Mouse (Mus musculus) heart, embryonic 16.5 days (tissue): ENCODE data around the gene Scgb1a1. TPM values are rescaled to one million over a fixed set of nuclear protein-coding genes. Genes with fewer than 3 reads are reported as not detected.
"Not testable (repeated sequence)": the region's sequence is repeated elsewhere in the genome, so short reads cannot be mapped to it uniquely, and the experiment has no call there.

Experiments used
- ATAC-seq: fragments of 200-750 bp; cut with Nextera tagmentation; replicated peaks from 2 replicates; pipeline ENCODE4 v1.8.0; 2017; ENCODE audit warnings: moderate number of reproducible peaks; ENCODE audit not compliant: insufficient read depth, low FRiP score; ENCODE audit errors: extremely low read depth
- H3K27ac ChIP-seq: fragments of 300-500 bp; sonication (generic); 2 replicates; pipeline ENCODE4 v1.5.1; 2014; ENCODE audit warnings: mild to moderate bottlenecking, low read length, control low read depth, moderate library complexity
- H3K27me3 ChIP-seq: fragments of 300-500 bp; sonication (generic); 2 replicates; pipeline ENCODE4 v1.6.1; 2014; ENCODE audit warnings: low read length, mixed read lengths; ENCODE audit not compliant: control insufficient read depth, insufficient read depth
- H3K36me3 ChIP-seq: fragments of 300-500 bp; sonication (generic); 2 replicates; pipeline ENCODE4 v1.6.1; 2014; ENCODE audit not compliant: control insufficient read depth, insufficient read depth
- H3K4me1 ChIP-seq: fragments of 300-500 bp; sonication (generic); 2 replicates; pipeline ENCODE4 v1.6.1; 2014; ENCODE audit warnings: low read length, mixed read lengths; ENCODE audit not compliant: control insufficient read depth, insufficient read depth
- H3K4me2 ChIP-seq: fragments of 300-500 bp; sonication (generic); 2 replicates; pipeline ENCODE4 v1.6.1; 2014; ENCODE audit warnings: low read depth, mild to moderate bottlenecking, control low read depth, low read length
- H3K4me3 ChIP-seq: fragments of 300-500 bp; sonication (generic); 2 replicates; pipeline ENCODE4 v1.5.1; 2014; ENCODE audit warnings: mild to moderate bottlenecking, control low read depth, low read length
- H3K9ac ChIP-seq: fragments of 300-500 bp; sonication (generic); 2 replicates; pipeline ENCODE4 v1.6.1; 2014; ENCODE audit warnings: low read length, control low read depth
- H3K9me3 ChIP-seq: fragments of 300-500 bp; sonication (generic); replicated peaks from 2 replicates; pipeline ENCODE4 v1.6.1; 2016; ENCODE audit warnings: low read length; ENCODE audit not compliant: control insufficient read depth
- WGBS: fragments of 180-500 bp; shearing (Covaris S2); extraction: QIAGEN DNeasy Blood & Tissue Kit; methylation state at CpG from one replicate; pipeline ENCODE4 v1.1.7; 2014; 5-methylcytosine and 5-hydroxymethylcytosine counted together
- polyA plus RNA-seq: library from polyadenylated mRNA; unstranded; fragments of >200 nt; fragmentation: Nextera tagmentation; extraction: Ambion mirVana; gene quantifications from 2 replicates; pipeline ENCODE4 v1.2.1, GENCODE M21; 2015

The Scgb1a1 gene
- polyA plus RNA-seq, 1 experiment from 2014 or later = 0.91 TPM

DNA sequence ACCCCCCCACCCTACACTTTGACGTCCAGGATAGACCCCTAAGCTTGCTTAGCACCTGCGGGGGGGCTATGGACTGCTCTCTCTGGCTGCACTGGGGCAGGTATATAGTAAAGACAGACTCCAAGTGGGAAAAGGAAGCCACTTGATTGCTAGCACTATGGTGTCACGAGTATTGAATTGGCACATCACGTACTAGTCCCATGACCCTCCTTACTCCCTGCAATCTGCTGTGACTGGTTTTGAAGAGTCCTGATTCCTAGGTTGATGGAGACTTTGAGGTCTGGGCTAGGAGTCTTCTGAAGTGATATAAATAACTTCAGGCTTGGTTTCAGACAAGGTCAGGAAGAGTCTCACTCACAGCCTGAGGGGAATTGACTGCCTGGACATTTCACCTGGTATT is 2.4 kb upstream of the Scgb1a1 start:
- Histone ChIP-seq H3K4me1 (no peaks in the 10 kb centered on the region), H3K9ac (no peak overlapping the region), H3K4me3 (no peak overlapping the region), H3K27ac (no peak overlapping the region), H3K36me3 (no peaks in the 10 kb centered on the region), H3K27me3 (no peaks in the 10 kb centered on the region), H3K9me3 (no peaks in the 10 kb centered on the region), H3K4me2 (no peak overlapping the region)
- WGBS = 61% methylated on average over 4 of the region's 4 CpGs
- no peak for ATAC-seq

DNA sequence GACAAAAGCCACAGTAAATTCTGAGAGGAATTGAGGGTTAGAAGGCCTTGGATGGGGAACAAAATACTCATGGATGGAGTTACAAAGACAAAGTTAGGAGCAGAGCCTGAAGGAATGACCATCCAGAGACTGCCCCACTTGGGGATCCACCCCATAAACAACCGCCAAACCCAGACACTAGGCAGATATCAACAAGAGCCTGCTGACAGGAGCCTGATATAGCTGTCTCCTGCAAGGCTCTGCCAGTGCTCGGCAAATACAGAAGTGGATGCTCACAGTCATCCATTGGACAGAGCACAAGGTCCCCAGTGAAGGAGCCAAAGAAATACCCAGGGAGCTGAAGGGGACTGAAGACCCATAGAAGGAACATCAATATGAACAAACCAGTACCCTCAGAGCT is 3.9 kb downstream of the Scgb1a1 start:
- H3K4me1 ChIP-seq = peaks cover 10% of the 10 kb centered on the region
- WGBS = 23% methylated on average over 2 of the region's 2 CpGs
- not testable (repeated sequence) for H3K4me2 ChIP-seq, H3K4me3 ChIP-seq, H3K9ac ChIP-seq, H3K9me3 ChIP-seq, H3K27me3 ChIP-seq, H3K27ac ChIP-seq, H3K36me3 ChIP-seq, ATAC-seq

DNA sequence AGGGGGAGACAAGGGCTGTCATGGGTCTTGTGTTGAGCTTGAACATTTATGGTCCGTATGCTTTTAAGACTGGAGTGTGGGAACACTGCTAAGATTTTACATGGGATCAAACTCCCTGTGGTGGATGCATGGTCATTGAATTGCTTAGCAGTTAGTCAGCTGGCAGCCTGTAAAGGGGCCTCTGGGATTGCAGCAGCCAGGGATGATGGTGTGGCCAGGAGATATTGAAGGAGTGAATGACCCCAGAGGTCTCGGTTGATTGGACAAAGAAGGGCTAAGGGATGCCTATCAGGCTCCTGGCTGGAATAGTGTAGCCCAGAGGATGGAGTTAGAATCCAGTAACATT is 4.8 kb downstream of the Scgb1a1 start:
- H3K4me2 ChIP-seq = peak overlapping the region; percentile 39
- H3K27me3 ChIP-seq = no peaks in the 10 kb centered on the region
- WGBS = 77% methylated on average over 2 of the region's 2 CpGs
- H3K9me3 ChIP-seq = no peaks in the 10 kb centered on the region
- H3K4me1 ChIP-seq = peaks cover 10% of the 10 kb centered on the region
- H3K36me3 ChIP-seq = no peaks in the 10 kb centered on the region
- peak overlapping the region; percentile 50 for H3K9ac ChIP-seq
- H3K4me3 ChIP-seq = no peak overlapping the region
- H3K27ac ChIP-seq = no peak overlapping the region
- ATAC-seq = no peak

DNA sequence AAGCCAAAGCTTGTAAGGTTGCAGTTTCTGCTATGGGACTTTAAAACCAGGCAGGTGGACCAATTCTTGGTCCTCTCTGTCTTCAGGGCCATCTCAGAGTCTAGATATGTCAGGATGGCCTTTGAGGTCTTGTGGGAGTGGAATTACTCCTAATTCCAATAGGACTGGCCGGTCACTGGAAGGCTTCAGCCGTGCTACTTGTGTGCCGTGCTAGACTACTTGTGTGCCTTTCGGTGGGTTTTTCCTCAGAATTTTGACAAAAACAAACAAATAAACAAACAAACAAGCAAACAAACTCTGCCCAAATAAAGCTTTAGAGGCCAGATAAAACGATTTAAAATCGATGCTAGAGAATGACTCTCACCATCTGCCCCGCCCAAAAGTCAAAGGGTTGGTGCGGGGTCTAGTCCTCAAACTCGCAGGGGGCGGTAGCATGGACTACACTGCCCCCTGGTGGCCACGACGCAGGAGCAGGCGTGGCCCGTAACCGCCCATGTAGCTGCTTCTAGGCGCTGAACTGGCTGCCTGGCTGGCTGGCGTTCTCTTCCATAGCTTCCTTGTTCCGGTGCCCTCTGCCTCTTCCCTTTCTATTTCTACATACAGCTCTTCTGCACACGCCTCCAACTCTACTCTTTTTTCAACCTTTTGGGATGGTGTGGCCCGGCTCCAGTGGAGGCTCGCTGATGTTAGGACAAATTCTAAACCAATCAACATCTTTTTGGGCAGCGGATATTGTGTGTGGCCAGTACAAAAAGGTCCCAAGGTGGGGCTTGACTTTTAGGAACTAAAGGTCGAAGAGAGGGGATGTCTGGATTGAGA is 5.4 kb downstream of the Scgb1a1 start:
- Histone ChIP-seq H3K4me2 (peak overlapping the region; percentile 39), H3K4me3 (peak overlapping the region; percentile 25), H3K27ac (no peak overlapping the region; the same call in 1 of the 2 replicates), H3K27me3 (no peaks in the 10 kb centered on the region), H3K9me3 (no peaks in the 10 kb centered on the region), H3K4me1 (peaks cover 10% of the 10 kb centered on the region), H3K36me3 (no peaks in the 10 kb centered on the region), H3K9ac (peak overlapping the region; percentile 50)
- ATAC-seq = peak; percentile 90
- WGBS = 15% methylated on average over 23 of the region's 23 CpGs

DNA sequence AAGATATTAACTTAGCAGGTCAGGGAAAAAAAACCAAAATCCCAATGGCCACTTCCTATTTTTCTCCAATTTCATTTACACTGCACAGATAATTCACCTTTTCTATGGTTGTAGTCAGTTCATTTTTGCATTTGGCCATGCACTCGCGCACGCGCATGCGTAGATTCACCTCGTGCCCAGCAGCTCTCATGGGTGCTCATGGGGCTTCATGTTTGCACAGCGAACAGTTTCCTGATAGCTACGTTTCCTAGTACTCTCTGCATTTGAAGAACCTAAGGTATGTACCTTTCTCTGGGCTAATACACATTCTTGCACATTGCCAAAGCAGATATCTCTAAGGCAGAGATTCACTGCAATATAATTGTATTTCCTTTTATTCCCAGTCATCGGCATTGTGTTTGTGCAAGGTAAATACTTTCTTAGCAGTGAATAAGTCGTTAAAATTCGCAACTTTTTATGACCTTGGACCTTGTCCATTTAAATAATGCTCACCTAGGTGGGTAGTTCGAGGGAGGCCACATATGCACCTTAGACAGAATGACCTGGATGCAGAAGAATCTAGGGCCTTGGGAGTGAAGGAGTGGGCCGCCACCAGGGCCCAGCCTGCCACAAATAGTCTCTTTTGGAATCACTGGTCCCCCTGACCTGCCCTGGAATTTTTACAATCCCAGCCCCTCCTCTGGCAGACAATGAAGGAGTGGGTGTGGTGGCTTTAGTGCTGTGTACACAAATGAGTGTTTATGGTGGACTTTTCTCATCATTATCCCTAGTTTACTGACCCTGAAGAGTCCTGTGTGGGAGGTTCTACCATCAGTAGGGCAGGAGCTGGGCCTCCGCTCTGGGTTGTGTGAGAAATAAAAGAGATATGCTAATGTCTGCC is 6.2 kb downstream of the Scgb1a1 start:
- Histone ChIP-seq H3K27ac (no peak overlapping the region; the same call in 1 of the 2 replicates), H3K36me3 (no peaks in the 10 kb centered on the region), H3K9me3 (no peaks in the 10 kb centered on the region), H3K4me1 (peaks cover 10% of the 10 kb centered on the region), H3K9ac (0 out of 2 replicates have a peak overlapping the region, but pooled peaks have one; percentile 34), H3K4me2 (peak overlapping the region; percentile 39), H3K4me3 (no peak overlapping the region), H3K27me3 (no peaks in the 10 kb centered on the region)
- 82% methylated on average over 14 of the region's 14 CpGs for WGBS
- no peak for ATAC-seq

DNA sequence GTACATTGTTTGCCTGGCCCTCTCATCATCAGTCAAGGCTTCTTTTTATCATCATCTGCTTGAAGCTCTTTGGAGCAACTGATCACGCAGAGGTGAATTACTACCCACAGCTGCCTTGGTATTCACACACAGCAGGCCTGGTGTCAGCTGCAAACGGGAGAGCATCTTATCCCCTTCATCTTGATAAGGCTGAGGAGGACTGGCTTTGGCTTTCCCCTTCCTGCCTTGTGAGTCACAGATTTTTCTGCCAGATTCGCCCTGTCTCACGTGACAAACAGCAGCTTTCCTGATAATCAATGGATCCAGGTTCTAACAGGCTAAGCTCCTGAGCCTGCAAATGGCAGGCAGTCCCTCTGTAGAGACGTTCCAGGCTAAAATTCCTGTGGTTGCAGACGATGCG is 7.8 kb downstream of the Scgb1a1 start:
- Histone ChIP-seq H3K4me2 (no peak overlapping the region), H3K27me3 (no peaks in the 10 kb centered on the region), H3K9ac (no peak overlapping the region), H3K9me3 (no peaks in the 10 kb centered on the region), H3K36me3 (no peaks in the 10 kb centered on the region), H3K4me1 (peaks cover 10% of the 10 kb centered on the region), H3K27ac (no peak overlapping the region), H3K4me3 (no peak overlapping the region)
- no peak for ATAC-seq
- WGBS = 26% methylated on average over 7 of the region's 7 CpGs

DNA sequence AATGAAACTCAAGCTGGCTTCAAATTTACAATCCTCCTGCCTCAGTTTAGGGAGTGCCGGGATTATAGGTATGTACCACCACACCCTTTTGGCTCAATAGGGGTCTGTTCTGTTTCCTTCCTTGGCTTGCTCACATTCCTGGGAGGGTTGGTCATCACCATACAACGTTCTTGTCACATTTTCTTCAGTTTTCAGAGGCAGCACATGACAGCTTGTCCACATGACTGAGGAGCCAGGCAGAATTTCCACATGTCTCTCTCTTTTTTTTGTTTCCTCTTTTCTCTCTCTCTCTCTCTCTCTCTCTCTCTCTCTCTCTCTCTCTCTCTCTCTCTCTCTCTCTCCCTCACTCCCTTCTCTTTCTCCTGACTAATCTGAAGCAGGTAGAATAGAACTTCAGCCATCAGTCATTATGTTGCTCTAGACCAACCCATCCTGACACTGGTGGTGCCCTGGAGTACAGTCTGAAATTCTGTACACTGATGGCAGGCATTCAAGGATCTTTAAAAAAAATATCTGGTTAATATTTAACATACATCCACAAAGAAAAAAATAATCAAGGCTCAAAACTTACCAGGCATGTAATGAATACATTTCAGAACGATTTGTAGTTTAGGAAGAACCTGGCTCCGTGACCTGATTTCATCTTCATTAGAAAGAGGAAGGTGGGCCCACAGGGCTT is 10.6 kb downstream of the Scgb1a1 start:
- no peak for ATAC-seq
- WGBS = 62% methylated on average over 4 of the region's 4 CpGs
- no peak overlapping the region for H3K4me2 ChIP-seq
- no peaks in the 10 kb centered on the region for H3K36me3 ChIP-seq
- no peaks in the 10 kb centered on the region for H3K9me3 ChIP-seq
- H3K4me1 ChIP-seq = peaks cover 15% of the 10 kb centered on the region
- H3K27me3 ChIP-seq = no peaks in the 10 kb centered on the region
- no peak overlapping the region for H3K9ac ChIP-seq
- H3K27ac ChIP-seq = no peak overlapping the region
- H3K4me3 ChIP-seq = no peak overlapping the region

DNA sequence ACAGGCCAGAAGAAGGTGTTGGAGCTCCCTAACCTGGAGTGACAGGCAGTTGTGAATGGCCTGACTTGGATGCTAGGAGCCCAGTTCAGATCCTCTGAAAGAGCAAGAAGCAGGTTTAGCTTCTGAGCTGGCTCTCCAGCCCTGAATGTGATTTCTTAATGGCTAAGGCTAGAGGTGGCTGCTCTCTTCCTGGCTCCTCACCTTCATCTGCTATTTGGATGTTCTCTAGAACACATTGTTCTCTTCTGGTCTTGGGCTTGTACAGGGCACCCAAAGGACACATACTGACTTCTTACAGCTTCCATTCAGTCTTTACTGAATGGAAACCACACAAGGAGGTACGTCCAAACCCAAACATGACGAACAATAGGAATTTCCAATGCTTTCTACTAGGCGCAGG is 11.7 kb downstream of the Scgb1a1 start:
- H3K4me1 ChIP-seq = peaks cover 23% of the 10 kb centered on the region
- H3K27ac ChIP-seq = no peak overlapping the region
- H3K9me3 ChIP-seq = no peaks in the 10 kb centered on the region
- H3K4me3 ChIP-seq = no peak overlapping the region
- H3K36me3 ChIP-seq = no peaks in the 10 kb centered on the region
- H3K27me3 ChIP-seq = no peaks in the 10 kb centered on the region
- H3K9ac ChIP-seq = no peak overlapping the region
- 90% methylated on average over 3 of the region's 3 CpGs for WGBS
- ATAC-seq = no peak
- no peak overlapping the region for H3K4me2 ChIP-seq
